ENCODE assay signal across 15 mouse cellular contexts in genomic region chr9:78428185-78428584, GRCm38 (mm10). TPM values are rescaled to one million over a fixed set of nuclear protein-coding genes. Genes with fewer than 3 reads are reported as not detected.
A peak's percentile ranks its signal among the peaks of the same experiment; 100 is the strongest.
DNase-seq lines count a peak whose midpoint lies in the region; ATAC-seq lines count a peak whose summit lies in the region.
"Had no signal": no experiment of that assay in that cellular context is flagged by ENCODE, and none has a peak within 500 bp of the region (broad histone marks: within the 10 kb centered on the region; RNA-seq: fewer than 3 reads in every experiment).

No protein-coding gene starts in this region.

- H3K4me3 ChIP-seq in heart, embryonic 12.5 days, result no peak overlapping the region
- H3K4me3 ChIP-seq in neural tube, embryonic 15.5 days (replicated peaks), result no peak overlapping the region
- H3K4me3 ChIP-seq in liver, embryonic 13.5 days (replicated peaks), result peak overlapping the region; percentile 45
- no peak overlapping the region for H3K4me3 ChIP-seq in midbrain, embryonic 11.5 days (ENCODE audit: low read depth, low read length)

- peak overlapping the region; percentile 88 for H3K4me2 ChIP-seq in heart, embryonic 12.5 days
- H3K4me2 ChIP-seq in neural tube, embryonic 15.5 days, result peak overlapping the region; percentile 69; the same call in 1 of the 2 replicates
- H3K4me2 ChIP-seq in liver, embryonic 13.5 days, result peak overlapping the region; percentile 67
- H3K4me2 ChIP-seq in midbrain, embryonic 11.5 days, result no peak overlapping the region

- intact Hi-C loops in heart, postnatal 36 days (cut with DNase I), result no loop called here

- no peak for DNase-seq in heart, postnatal 36 days
- no peak for DNase-seq in neural tube, embryonic 10.5 days (ENCODE audit: extremely low spot score, low spot score)
- no peak for DNase-seq in liver, embryonic 13.5 days
- DNase-seq in splenic B cell, adult 2 months (ENCODE audit: low read depth, low spot score), result peak; percentile 71
- DNase-seq in midbrain, embryonic 11.5 days (ENCODE audit: low spot score, missing footprints), result no peak
- DNase-seq in gastrocnemius, adult 8-10 months (ENCODE audit: low spot score in 2 of 2), result no peak

- no peak overlapping the region for H3K27ac ChIP-seq in heart, embryonic 12.5 days (ENCODE audit: poor library complexity, severe bottlenecking)
- H3K27ac ChIP-seq in neural tube, embryonic 15.5 days (replicated peaks), result no peak overlapping the region
- no peak overlapping the region for H3K27ac ChIP-seq in liver, embryonic 13.5 days
- H3K27ac ChIP-seq in midbrain, embryonic 11.5 days (ENCODE audit: low read depth, low read length), result no peak overlapping the region
- H3K27ac ChIP-seq: embryonic facial prominence, embryonic 13.5 days; neural tube, embryonic 13.5 days had no signal

- H3K9me3 ChIP-seq in heart, embryonic 12.5 days (replicated peaks), result no peaks in the 10 kb centered on the region
- H3K9me3 ChIP-seq in neural tube, embryonic 15.5 days (replicated peaks), result no peaks in the 10 kb centered on the region
- no peaks in the 10 kb centered on the region for H3K9me3 ChIP-seq in liver, embryonic 13.5 days (replicated peaks)
- H3K9me3 ChIP-seq in midbrain, embryonic 11.5 days (ENCODE audit: control insufficient read depth, low read length), result no peaks in the 10 kb centered on the region
- H3K9me3 ChIP-seq: embryonic facial prominence, embryonic 13.5 days; heart, embryonic 10.5 days; neural tube, embryonic 13.5 days had no signal

- no peak for ATAC-seq in heart, embryonic 12.5 days (ENCODE audit: insufficient number of reproducible peaks, low FRiP score)
- ATAC-seq in neural tube, embryonic 15.5 days (ENCODE audit: low FRiP score), result no peak
- peak; percentile 51; the same call in 1 of the 2 replicates for ATAC-seq in liver, embryonic 13.5 days (ENCODE audit: low read depth)
- ATAC-seq in midbrain, embryonic 11.5 days (ENCODE audit: low FRiP score), result no peak
- ATAC-seq: forebrain, embryonic 16.5 days; intestine, postnatal 0 days had no signal

- no peaks in the 10 kb centered on the region for H3K36me3 ChIP-seq in heart, embryonic 12.5 days
- H3K36me3 ChIP-seq in neural tube, embryonic 15.5 days, result no peaks in the 10 kb centered on the region
- H3K36me3 ChIP-seq in liver, embryonic 13.5 days, result no peaks in the 10 kb centered on the region
- H3K36me3 ChIP-seq in splenic B cell, adult 2 months (ENCODE audit: control insufficient read depth, insufficient read depth, low read length, poor library complexity, severe bottlenecking), result no peaks in the 10 kb centered on the region
- no peaks in the 10 kb centered on the region for H3K36me3 ChIP-seq in midbrain, embryonic 11.5 days (ENCODE audit: control insufficient read depth, insufficient read depth, low read length)
- H3K36me3 ChIP-seq: embryonic facial prominence, embryonic 13.5 days; heart, embryonic 10.5 days; neural tube, embryonic 13.5 days had no signal

- WGBS in heart, embryonic 12.5 days, result 49% methylated on average over 6 of the region's 6 CpGs
- 94% methylated on average over 6 of the region's 6 CpGs for WGBS in neural tube, embryonic 15.5 days
- WGBS in liver, embryonic 13.5 days (ENCODE audit: insufficient replicate concordance), result 22% methylated on average over 6 of the region's 6 CpGs
- WGBS in midbrain, embryonic 11.5 days, result 85% methylated on average over 6 of the region's 6 CpGs

- peaks cover 10% of the 10 kb centered on the region for H3K4me1 ChIP-seq in heart, embryonic 12.5 days (replicated peaks)
- peaks cover 3% of the 10 kb centered on the region; the same call in 1 of the 2 replicates for H3K4me1 ChIP-seq in neural tube, embryonic 15.5 days
- peaks cover 8% of the 10 kb centered on the region for H3K4me1 ChIP-seq in liver, embryonic 13.5 days (replicated peaks)
- H3K4me1 ChIP-seq in midbrain, embryonic 11.5 days (ENCODE audit: control insufficient read depth, insufficient read depth, low read length), result no peaks in the 10 kb centered on the region
- H3K4me1 ChIP-seq: embryonic facial prominence, embryonic 13.5 days had no signal

- peaks cover 8% of the 10 kb centered on the region for H3K27me3 ChIP-seq in heart, embryonic 12.5 days (replicated peaks)
- no peaks in the 10 kb centered on the region for H3K27me3 ChIP-seq in neural tube, embryonic 15.5 days (replicated peaks)
- H3K27me3 ChIP-seq in liver, embryonic 13.5 days, result no peaks in the 10 kb centered on the region; the same call in 1 of the 2 replicates
- H3K27me3 ChIP-seq in splenic B cell, adult 2 months (ENCODE audit: control insufficient read depth, insufficient read depth, low read length, poor library complexity, severe bottlenecking), result no peaks in the 10 kb centered on the region
- no peaks in the 10 kb centered on the region for H3K27me3 ChIP-seq in midbrain, embryonic 11.5 days (ENCODE audit: control insufficient read depth, insufficient read depth, low read length)
- H3K27me3 ChIP-seq: embryonic facial prominence, embryonic 13.5 days; neural tube, embryonic 13.5 days had no signal

- no peak overlapping the region for H3K9ac ChIP-seq in heart, embryonic 12.5 days
- no peak overlapping the region for H3K9ac ChIP-seq in neural tube, embryonic 15.5 days (replicated peaks)
- H3K9ac ChIP-seq in liver, embryonic 13.5 days, result peak overlapping the region; percentile 59; the same call in 1 of the 2 replicates
- no peak overlapping the region for H3K9ac ChIP-seq in midbrain, embryonic 11.5 days (ENCODE audit: low read length)

RNA-seq across cellular contexts. Expression of gene Cgas, which starts 14.9 kb away (rescaled TPM):
- polyA plus RNA-seq in heart, embryonic 12.5 days (2016; fragmentation: Nextera tagmentation; extraction: Ambion mirVana), result 0.68 and 0.82 TPM in 2 replicates
- under 1 TPM; 0.54 to 0.56 TPM for total RNA-seq in heart, postnatal 36 days (2021)
- polyA plus RNA-seq in neural tube, embryonic 15.5 days (2015; fragmentation: Nextera tagmentation; extraction: Ambion mirVana), result 0.86 and 1.4 TPM in 2 replicates
- 1.0 TPM in 2 replicates for polyA plus RNA-seq in liver, embryonic 13.5 days (2015; fragmentation: Nextera tagmentation; extraction: Ambion mirVana)
- 0.51 and 0.63 TPM in 2 replicates for polyA plus RNA-seq in midbrain, embryonic 11.5 days (2014; fragmentation: Nextera tagmentation; extraction: Ambion mirVana)
- under 1 TPM in 3 of 4 experiments, not detected in 1; 0.11 to 0.17 (median 0.16) TPM for total RNA-seq in gastrocnemius, adult 8-10 months (2022)

RNA-seq across cellular contexts. Expression of gene Mto1, which starts 19.8 kb away (rescaled TPM):
- 26.8 and 28.8 TPM in 2 replicates for polyA plus RNA-seq in heart, embryonic 12.5 days (2016; fragmentation: Nextera tagmentation; extraction: Ambion mirVana)
- total RNA-seq in heart, postnatal 36 days (2021), result 10 to 100 TPM; 24.3 to 25.2 TPM
- polyA plus RNA-seq in neural tube, embryonic 15.5 days (2015; fragmentation: Nextera tagmentation; extraction: Ambion mirVana), result 30.0 and 30.1 TPM in 2 replicates
- 23.4 and 25.9 TPM in 2 replicates for polyA plus RNA-seq in liver, embryonic 13.5 days (2015; fragmentation: Nextera tagmentation; extraction: Ambion mirVana)
- 26.0 and 28.3 TPM in 2 replicates for polyA plus RNA-seq in midbrain, embryonic 11.5 days (2014; fragmentation: Nextera tagmentation; extraction: Ambion mirVana)
- total RNA-seq in gastrocnemius, adult 8-10 months (2022), result 10 to 100 TPM; 16.4 to 19.4 (median 18.0) TPM

RNA-seq across cellular contexts. Expression of gene Gm17324, which starts 20.4 kb away (rescaled TPM):
- 0.65 and 0.99 TPM in 2 replicates for polyA plus RNA-seq in heart, embryonic 12.5 days (2016; fragmentation: Nextera tagmentation; extraction: Ambion mirVana)
- not detected for total RNA-seq in heart, postnatal 36 days (2021)
- 2.6 and 3.0 TPM in 2 replicates for polyA plus RNA-seq in neural tube, embryonic 15.5 days (2015; fragmentation: Nextera tagmentation; extraction: Ambion mirVana)
- polyA plus RNA-seq in liver, embryonic 13.5 days (2015; fragmentation: Nextera tagmentation; extraction: Ambion mirVana), result 0.33 and 0.64 TPM in 2 replicates
- polyA plus RNA-seq in midbrain, embryonic 11.5 days (2014; fragmentation: Nextera tagmentation; extraction: Ambion mirVana), result 0.52 and 1.1 TPM in 2 replicates
- total RNA-seq in gastrocnemius, adult 8-10 months (2022), result not detected

RNA-seq across cellular contexts. Expression of gene Ddx43, which starts 32.6 kb away (rescaled TPM):
- polyA plus RNA-seq in heart, embryonic 12.5 days (2016; fragmentation: Nextera tagmentation; extraction: Ambion mirVana), result 0.24 and 0.36 TPM in 2 replicates
- total RNA-seq in heart, postnatal 36 days (2021), result not detected
- polyA plus RNA-seq in neural tube, embryonic 15.5 days (2015; fragmentation: Nextera tagmentation; extraction: Ambion mirVana), result 0.29 and 0.65 TPM in 2 replicates
- not detected in 2 replicates for polyA plus RNA-seq in liver, embryonic 13.5 days (2015; fragmentation: Nextera tagmentation; extraction: Ambion mirVana)
- polyA plus RNA-seq in midbrain, embryonic 11.5 days (2014; fragmentation: Nextera tagmentation; extraction: Ambion mirVana), result 0.11 and 0.56 TPM in 2 replicates
- not detected for total RNA-seq in gastrocnemius, adult 8-10 months (2022)
- total RNA-seq: adrenal gland, postnatal 36 days; left cerebral cortex, adult 18-20 months had no signal

RNA-seq across cellular contexts. Expression of gene Ooep, which starts 49.7 kb away (rescaled TPM):
- polyA plus RNA-seq in heart, embryonic 12.5 days (2016; fragmentation: Nextera tagmentation; extraction: Ambion mirVana), result 0.56 and 0.68 TPM in 2 replicates
- not detected for total RNA-seq in heart, postnatal 36 days (2021)
- 3.8 and 4.4 TPM in 2 replicates for polyA plus RNA-seq in neural tube, embryonic 15.5 days (2015; fragmentation: Nextera tagmentation; extraction: Ambion mirVana)
- polyA plus RNA-seq in liver, embryonic 13.5 days (2015; fragmentation: Nextera tagmentation; extraction: Ambion mirVana), result 0.08 and 0.12 TPM in 2 replicates
- 1.4 and 1.8 TPM in 2 replicates for polyA plus RNA-seq in midbrain, embryonic 11.5 days (2014; fragmentation: Nextera tagmentation; extraction: Ambion mirVana)
- not detected for total RNA-seq in gastrocnemius, adult 8-10 months (2022)
- total RNA-seq: adrenal gland, postnatal 36 days; left cerebral cortex, adult 18-20 months had no signal
